Mouse (Mus musculus) embryonic facial prominence, embryonic 14.5 days (tissue): Measurements from ENCODE around the gene Keap1. TPM values are rescaled to one million over a fixed set of nuclear protein-coding genes. Genes with fewer than 3 reads are reported as not detected.
"Not testable (repeated sequence)": the region's sequence is repeated elsewhere in the genome, so short reads cannot be mapped to it uniquely, and the experiment has no call there.

Source experiments
- ATAC-seq: fragments of 200-750 bp; cut with Nextera tagmentation; 2 replicates; pipeline ENCODE4 v1.8.0; 2017; ENCODE audit warnings: low read depth, moderate number of reproducible peaks, moderate TSS enrichment
- DNase-seq: peaks from one replicate; pipeline ENCODE4 v3.0.0-alpha.2; 2015; ENCODE audit warnings: low spot score
- H3K27ac ChIP-seq: fragments of 300-500 bp; sonication (generic); replicated peaks from 2 replicates; pipeline ENCODE4 v1.5.1; 2014; ENCODE audit warnings: low read depth, mild to moderate bottlenecking, low read length, moderate library complexity
- H3K27me3 ChIP-seq: fragments of 300-500 bp; sonication (generic); replicated peaks from 2 replicates; pipeline ENCODE4 v1.6.1; 2014; ENCODE audit warnings: low read length; ENCODE audit not compliant: control insufficient read depth, insufficient read depth
- H3K36me3 ChIP-seq: fragments of 300-500 bp; sonication (generic); 2 replicates; pipeline ENCODE4 v1.6.1; 2014; ENCODE audit warnings: low read length, mixed read lengths; ENCODE audit not compliant: control insufficient read depth, insufficient read depth
- H3K4me1 ChIP-seq: fragments of 300-500 bp; sonication (generic); 2 replicates; pipeline ENCODE4 v1.6.1; 2014; ENCODE audit warnings: antibody characterized with exemption, low read length; ENCODE audit not compliant: control insufficient read depth, insufficient read depth
- H3K4me2 ChIP-seq: fragments of 300-500 bp; sonication (generic); 2 replicates; pipeline ENCODE4 v1.6.1; 2014; ENCODE audit warnings: low read depth, mild to moderate bottlenecking, low read length, moderate library complexity, mixed read lengths
- H3K4me3 ChIP-seq: fragments of 300-500 bp; sonication (generic); 2 replicates; pipeline ENCODE4 v1.5.1; 2014; ENCODE audit warnings: low read depth, mild to moderate bottlenecking, low read length
- H3K9ac ChIP-seq: fragments of 300-500 bp; sonication (generic); 2 replicates; pipeline ENCODE4 v1.6.1; 2014; ENCODE audit warnings: low read depth, mild to moderate bottlenecking, low read length, moderate library complexity, mixed read lengths
- H3K9me3 ChIP-seq: fragments of 300-500 bp; sonication (generic); 2 replicates; pipeline ENCODE4 v1.6.1; 2016; ENCODE audit warnings: low read length; ENCODE audit not compliant: control insufficient read depth
- WGBS: fragments of 180-500 bp; shearing (Covaris S2); extraction: QIAGEN DNeasy Blood & Tissue Kit; methylation state at CpG from one replicate; pipeline ENCODE4 v1.1.7; 2014; 5-methylcytosine and 5-hydroxymethylcytosine counted together
- polyA plus RNA-seq: library from polyadenylated mRNA; unstranded; fragments of >200 nt; fragmentation: Nextera tagmentation; extraction: Ambion mirVana; gene quantifications from 2 replicates; pipeline ENCODE4 v1.2.1, GENCODE M21; 2014

The Keap1 gene
- polyA plus RNA-seq, 1 experiment from 2014 or later: 43.0 TPM

DNA sequence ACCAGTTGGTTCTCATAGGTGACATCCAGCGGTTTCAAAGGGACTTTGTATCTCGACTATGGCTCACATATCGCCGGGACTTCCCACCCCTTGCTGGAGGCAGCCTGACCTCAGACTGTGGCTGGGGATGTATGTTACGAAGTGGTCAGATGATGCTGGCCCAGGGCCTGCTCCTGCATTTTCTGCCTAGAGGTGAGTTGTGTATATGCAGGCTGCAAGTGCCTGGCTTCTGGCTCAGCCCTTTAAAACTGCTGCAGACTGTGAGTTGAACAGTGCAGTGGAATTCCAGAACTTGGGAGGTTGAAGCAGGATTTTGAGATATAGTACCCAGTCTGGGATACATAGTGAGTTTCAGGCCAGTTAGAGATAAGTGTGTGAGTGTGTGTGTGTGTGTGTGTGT lies 27.7 kb upstream of the Keap1 start:
- Histone ChIP-seq H3K27me3 (no peaks in the 10 kb centered on the region), H3K4me3 (no peak overlapping the region), H3K9ac (no peak overlapping the region), H3K36me3 (peaks cover 48% of the 10 kb centered on the region), H3K27ac (no peak overlapping the region), H3K9me3 (no peaks in the 10 kb centered on the region), H3K4me2 (0 out of 2 replicates have a peak overlapping the region, but pooled peaks have one; percentile 86), H3K4me1 (peaks cover 14% of the 10 kb centered on the region)
- no peak for ATAC-seq
- DNase-seq: no peak
- WGBS: 95% methylated on average over 5 of the region's 5 CpGs

DNA sequence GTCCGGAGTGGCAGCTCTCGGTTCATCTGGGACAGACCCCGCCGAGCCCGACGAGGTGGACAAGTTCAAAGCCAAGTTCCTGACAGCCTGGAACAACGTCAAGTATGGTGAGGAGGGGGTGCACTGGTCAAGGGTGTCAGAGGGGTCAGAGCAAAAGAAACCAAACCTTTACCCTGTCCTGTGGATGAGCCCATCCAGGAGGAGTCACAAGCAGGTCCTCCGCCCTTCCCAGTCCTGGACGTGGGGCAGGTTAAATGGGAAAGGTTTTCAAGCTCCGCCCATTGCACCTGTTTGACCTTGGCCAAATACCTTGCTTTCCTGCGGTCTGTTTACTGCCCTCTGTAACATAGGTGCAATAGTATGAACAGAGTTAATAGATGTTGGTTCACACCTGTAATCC lies 26.4 kb upstream of the Keap1 start:
- Histone ChIP-seq H3K27me3 (no peaks in the 10 kb centered on the region), H3K9me3 (no peaks in the 10 kb centered on the region), H3K4me2 (peak overlapping the region; percentile 86), H3K9ac (peak overlapping the region; percentile 89), H3K4me3 (peak overlapping the region; percentile 90), H3K4me1 (peaks cover 14% of the 10 kb centered on the region), H3K27ac (0 out of 2 replicates have a peak overlapping the region, but pooled peaks have one; percentile 76), H3K36me3 (peaks cover 35% of the 10 kb centered on the region)
- DNase-seq: no peak
- 7% methylated on average over 10 of the region's 11 CpGs for WGBS
- ATAC-seq: no peak

DNA sequence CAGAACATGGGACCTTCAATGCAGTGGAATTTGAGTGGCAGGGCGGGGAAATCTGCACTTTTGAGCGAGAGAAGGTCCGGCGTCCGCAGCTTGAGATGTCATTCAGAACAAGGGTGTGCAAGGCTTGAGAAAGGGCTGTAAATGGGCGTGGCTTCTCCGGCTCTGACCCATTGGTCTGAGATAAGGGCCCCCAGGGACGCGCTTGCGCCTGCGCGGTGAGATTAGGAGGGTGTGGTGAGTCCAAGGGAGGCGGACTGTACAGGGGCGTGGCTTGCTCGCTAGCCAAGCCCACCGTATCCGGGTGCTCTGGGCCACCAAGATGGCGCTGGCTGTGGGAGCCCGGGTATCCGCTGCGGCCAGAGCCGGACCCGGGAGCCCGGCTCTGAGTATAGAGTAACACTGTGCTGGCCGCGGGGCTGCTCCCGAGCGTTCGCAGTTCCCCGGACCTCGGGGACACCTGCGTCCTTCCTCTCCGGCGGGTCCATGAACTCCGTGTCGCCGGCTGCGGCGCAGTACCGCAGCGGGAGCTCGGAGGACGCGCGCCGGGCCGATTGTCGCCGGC lies 25.9 kb upstream of the Keap1 start, which contains the start of gene Atg4d:
TSS of gene Atg4d (plus strand) at position 294 of the 562 bp plus-strand sequence.
- 1% methylated on average over 38 of the region's 49 CpGs for WGBS
- Histone ChIP-seq H3K4me3 (peak within 1 kb of the TSS; percentile 90), H3K4me1 (peaks cover 14% of the 10 kb centered on the region), H3K9ac (peak within 1 kb of the TSS; percentile 89), H3K36me3 (peaks cover 30% of the 10 kb centered on the region), H3K4me2 (peak within 1 kb of the TSS; percentile 86), H3K9me3 (no peaks in the 10 kb centered on the region), H3K27me3 (no peaks in the 10 kb centered on the region), H3K27ac (peak within 1 kb of the TSS; percentile 76)
- DNase-seq (peak; percentile 99), ATAC-seq (peak; percentile 97)

- ATAC-seq (peak; percentile 58), DNase-seq (peak; percentile 77)
- 13% methylated on average over 17 of the region's 17 CpGs for WGBS
These were observed 25.3 kb upstream of the Keap1 start for GRCm38 (mm10) chr9:21264272-21264999.

DNA sequence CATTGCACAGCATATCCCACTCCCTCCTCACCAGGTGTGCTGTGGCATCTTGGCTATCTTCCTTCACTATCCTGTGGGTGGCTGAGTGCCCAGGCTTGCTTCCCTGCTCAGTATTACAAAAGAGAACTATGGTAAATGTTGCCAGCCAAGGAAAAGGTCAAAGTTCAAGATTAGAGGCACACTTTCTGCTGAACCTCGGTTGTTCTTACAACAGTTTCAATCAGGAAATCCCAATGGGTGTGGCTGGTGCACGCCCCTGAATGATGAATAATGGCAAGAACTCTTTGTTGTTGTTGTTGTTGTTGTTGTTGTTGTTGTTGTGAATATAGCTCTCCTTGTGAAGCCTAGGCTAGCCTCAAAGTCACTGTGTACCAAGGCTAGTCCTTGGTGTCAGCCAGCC lies 22.7 kb upstream of the Keap1 start:
- no peak overlapping the region for H3K27ac ChIP-seq
- no peak overlapping the region for H3K4me3 ChIP-seq
- no peaks in the 10 kb centered on the region for H3K27me3 ChIP-seq
- H3K9ac ChIP-seq: no peak overlapping the region
- ATAC-seq: no peak
- no peak for DNase-seq
- 0 out of 2 replicates have a peak, but pooled peaks cover 2% of the 10 kb centered on the region for H3K36me3 ChIP-seq
- no peak overlapping the region for H3K4me2 ChIP-seq
- 70% methylated on average over 2 of the region's 2 CpGs for WGBS
- peaks cover 14% of the 10 kb centered on the region for H3K4me1 ChIP-seq
- no peaks in the 10 kb centered on the region for H3K9me3 ChIP-seq

More at GRCm38 (mm10) chr9:21264272-21264999, 25.3 kb upstream of the Keap1 start:
- H3K27ac ChIP-seq: peak overlapping the region; percentile 76
- H3K4me3 ChIP-seq: peak overlapping the region; percentile 90
- H3K36me3 ChIP-seq: peaks cover 25% of the 10 kb centered on the region
- H3K9me3 ChIP-seq: no peaks in the 10 kb centered on the region
- H3K9ac ChIP-seq: peak overlapping the region; percentile 89
- H3K27me3 ChIP-seq: no peaks in the 10 kb centered on the region
- H3K4me1 ChIP-seq: peaks cover 14% of the 10 kb centered on the region
- peak overlapping the region; percentile 86 for H3K4me2 ChIP-seq

DNA sequence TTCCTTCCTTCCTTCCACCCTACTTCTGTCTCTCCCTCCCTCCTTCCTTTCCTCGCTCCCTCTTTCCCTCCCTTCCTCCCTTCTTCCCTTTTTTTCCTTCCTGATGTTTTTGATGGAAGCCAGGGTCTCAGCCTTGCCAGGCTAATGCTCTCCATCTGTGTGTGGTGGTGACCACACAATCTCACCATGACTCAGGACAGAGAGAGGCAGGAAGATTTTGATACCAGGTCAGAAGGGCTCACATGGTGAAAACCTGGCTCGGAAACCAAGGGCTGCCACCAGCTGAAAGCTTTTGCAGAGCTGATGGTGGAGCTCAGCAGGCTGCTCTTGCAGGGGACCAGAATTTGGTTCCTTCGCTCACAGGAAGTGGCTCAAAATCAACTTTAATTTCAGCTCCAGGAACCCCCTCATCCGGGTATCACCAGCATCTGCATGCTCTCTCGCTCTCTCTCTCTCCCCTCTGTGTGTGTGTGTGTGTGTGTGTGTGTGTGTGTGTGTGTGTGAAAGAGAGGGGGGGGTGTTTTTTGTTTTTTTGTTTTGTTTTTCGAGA lies 21.4 kb upstream of the Keap1 start:
- DNase-seq (no peak), ATAC-seq (no peak)
- Histone ChIP-seq H3K9me3 (no peaks in the 10 kb centered on the region), H3K4me2 (no peak overlapping the region), H3K4me1 (peaks cover 6% of the 10 kb centered on the region), H3K9ac (no peak overlapping the region), H3K27me3 (no peaks in the 10 kb centered on the region), H3K36me3 (no peaks in the 10 kb centered on the region), H3K4me3 (no peak overlapping the region), H3K27ac (no peak overlapping the region)
- WGBS: 57% methylated on average over 5 of the region's 6 CpGs

GRCm38 (mm10) chr9:21256349-21256748 lies 17.2 kb upstream of the Keap1 start:
- H3K4me2 ChIP-seq, H3K9ac ChIP-seq, H3K27ac ChIP-seq, H3K4me3 ChIP-seq, ATAC-seq, H3K4me1 ChIP-seq, H3K27me3 ChIP-seq, DNase-seq, H3K36me3 ChIP-seq, H3K9me3 ChIP-seq: not testable (repeated sequence)
- WGBS: 85% methylated on average over 4 of the region's 4 CpGs

GRCm38 (mm10) chr9:21254690-21255089 lies 15.5 kb upstream of the Keap1 start:
- ATAC-seq: no peak
- Histone ChIP-seq H3K36me3 (no peaks in the 10 kb centered on the region), H3K27ac (no peak overlapping the region), H3K4me3 (no peak overlapping the region), H3K4me2 (no peak overlapping the region), H3K9ac (no peak overlapping the region), H3K4me1 (no peaks in the 10 kb centered on the region), H3K9me3 (no peaks in the 10 kb centered on the region), H3K27me3 (peaks cover 16% of the 10 kb centered on the region)
- DNase-seq: no peak
